In the genomic region with DNA sequence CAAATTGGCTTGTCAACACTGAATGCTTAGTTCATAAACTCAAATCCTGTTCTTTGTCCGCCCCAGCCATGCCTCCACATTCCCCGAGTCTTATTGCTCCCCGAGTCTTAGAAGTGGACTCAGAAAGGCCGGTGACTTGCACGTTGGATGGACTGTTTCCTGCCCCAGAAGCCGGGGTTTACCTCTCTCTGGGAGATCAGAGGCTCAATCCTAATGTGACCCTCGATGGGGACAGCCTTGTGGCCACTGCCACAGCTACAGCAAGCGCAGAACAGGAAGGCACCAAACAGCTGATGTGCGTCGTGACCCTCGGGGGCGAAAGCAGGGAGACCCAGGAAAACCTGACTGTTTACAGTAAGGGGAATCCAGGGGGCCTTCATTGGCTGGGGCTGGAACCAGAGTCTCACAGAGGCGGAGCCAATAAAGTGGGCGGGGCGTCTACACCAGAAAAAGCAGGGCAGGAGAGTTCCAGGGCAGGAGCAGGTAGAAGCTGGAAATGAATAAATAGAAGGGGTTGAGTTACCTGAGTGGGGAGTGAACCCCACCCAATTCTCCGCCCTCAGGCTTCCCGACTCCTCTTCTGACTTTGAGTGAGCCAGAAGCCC, we compare ENCODE assay signal across 11 mouse cellular contexts. TPM values are rescaled to one million over a fixed set of nuclear protein-coding genes. Genes with fewer than 3 reads are reported as not detected.
A peak's percentile ranks its signal among the peaks of the same experiment; 100 is the strongest.
DNase-seq lines count a peak whose midpoint lies in the region; ATAC-seq and TF ChIP-seq lines count a peak whose summit lies in the region.
"Had no signal": no experiment of that assay in that cellular context is flagged by ENCODE, and none has a peak within 500 bp of the region (broad histone marks: within the 10 kb centered on the region; RNA-seq: fewer than 3 reads in every experiment).

No protein-coding gene starts in this region.

- ATAC-seq in hindbrain, embryonic 15.5 days (ENCODE audit: low FRiP score, low read depth) = no peak
- ATAC-seq in neural tube, embryonic 11.5 days (ENCODE audit: insufficient read depth, low FRiP score, low TSS enrichment) = no peak
- ATAC-seq: activated CD4-positive, CD25-positive, alpha-beta regulatory T cell, adult 4 months had no signal

- peaks cover 82% of the 10 kb centered on the region for H3K4me1 ChIP-seq in hindbrain, embryonic 15.5 days (replicated peaks)
- H3K4me1 ChIP-seq in neural tube, embryonic 11.5 days (ENCODE audit: control insufficient read depth, insufficient read depth, low read length) = peaks cover 21% of the 10 kb centered on the region

- DNase-seq in layer of hippocampus, adult 2 months (ENCODE audit: low spot score in 2 of 2) = peak in 1 of 2 experiments; percentile 41
- no peak for DNase-seq in layer of hippocampus, adult 11-12 months (ENCODE audit: low spot score)
- peak; percentile 82 for DNase-seq in ZHBTc4 (ENCODE audit: low read depth, low spot score)
- peak; percentile 33 for DNase-seq in neural tube, embryonic 11.5 days (ENCODE audit: low spot score)
- DNase-seq in gastrocnemius, adult 2 months = no peak
- no peak for DNase-seq in cerebellum, adult 11 months
- DNase-seq: cerebellum, postnatal 14 days had no signal

- peaks cover 84% of the 10 kb centered on the region for H3K27me3 ChIP-seq in hindbrain, embryonic 15.5 days
- peaks cover 97% of the 10 kb centered on the region for H3K27me3 ChIP-seq in neural tube, embryonic 11.5 days (ENCODE audit: control insufficient read depth, insufficient read depth, low read length)

- intact Hi-C loops in gastrocnemius, adult 2 months (cut with DNase I) = loop anchor here (5.0 kb wide), 1 partner anchor 98 kb away; the partner anchor contains the start of gene Tyk2

- H3K4me2 ChIP-seq in hindbrain, embryonic 15.5 days = peak overlapping the region; percentile 87; the same call in 1 of the 2 replicates
- no peak overlapping the region for H3K4me2 ChIP-seq in neural tube, embryonic 11.5 days (ENCODE audit: low read depth)

- 5% methylated on average over 17 of the region's 17 CpGs for WGBS in hindbrain, embryonic 15.5 days
- WGBS in neural tube, embryonic 11.5 days = 4% methylated on average over 17 of the region's 17 CpGs

- no peaks in the 10 kb centered on the region for H3K36me3 ChIP-seq in hindbrain, embryonic 15.5 days
- H3K36me3 ChIP-seq in neural tube, embryonic 11.5 days (ENCODE audit: control insufficient read depth, insufficient read depth, low read length) = no peaks in the 10 kb centered on the region

- H3K9me3 ChIP-seq in hindbrain, embryonic 15.5 days = no peaks in the 10 kb centered on the region
- H3K9me3 ChIP-seq in neural tube, embryonic 11.5 days (ENCODE audit: control insufficient read depth, low read length) = no peaks in the 10 kb centered on the region

- peak overlapping the region; percentile 34 for H3K4me3 ChIP-seq in layer of hippocampus, adult 2 months
- H3K4me3 ChIP-seq in hindbrain, embryonic 15.5 days = peak overlapping the region; percentile 52
- no peak overlapping the region for H3K4me3 ChIP-seq in neural tube, embryonic 11.5 days (ENCODE audit: low read depth, low read length)
- no peak overlapping the region for H3K4me3 ChIP-seq in gastrocnemius, adult 2 months

- H3K9ac ChIP-seq in hindbrain, embryonic 15.5 days = no peak overlapping the region
- no peak overlapping the region for H3K9ac ChIP-seq in neural tube, embryonic 11.5 days (ENCODE audit: low read length)

- TF ChIP-seq CTCF in layer of hippocampus, adult 2 months (conservative IDR thresholded peaks at IDR 0.05) = no peak
- no peak for TF ChIP-seq CTCF in gastrocnemius, adult 2 months (IDR thresholded peaks at IDR 0.05)

- H3K27ac ChIP-seq in layer of hippocampus, adult 2 months = peak overlapping the region; percentile 87
- no peak overlapping the region for H3K27ac ChIP-seq in hindbrain, embryonic 15.5 days (replicated peaks)
- no peak overlapping the region for H3K27ac ChIP-seq in neural tube, embryonic 11.5 days (ENCODE audit: low read depth, low read length)
- no peak overlapping the region for H3K27ac ChIP-seq in gastrocnemius, adult 2 months
- H3K27ac ChIP-seq: macrophage had no signal

RNA-seq across cellular contexts. Expression of gene Icam5, which starts 2.7 kb away (rescaled TPM):
- total RNA-seq in layer of hippocampus, adult 2 months (2021) = 100 to 1,000 TPM; 363 to 382 TPM
- polyA plus RNA-seq in hindbrain, embryonic 15.5 days (2015; fragmentation: Nextera tagmentation; extraction: Ambion mirVana) = 1.7 and 2.6 TPM in 2 replicates
- 0.11 TPM in 1 of 2 replicates, not detected in the other for polyA plus RNA-seq in neural tube, embryonic 11.5 days (2014; fragmentation: Nextera tagmentation; extraction: Ambion mirVana)
- not detected for total RNA-seq in gastrocnemius, adult 2 months (2021)
- total RNA-seq: gastrocnemius, adult 18-20 months had no signal
- polyA plus RNA-seq: activated CD4-positive, CD25-positive, alpha-beta regulatory T cell, adult 4 months had no signal

RNA-seq across cellular contexts. Expression of gene Icam4, which starts 5.4 kb away (rescaled TPM):
- under 1 TPM; 0.83 to 0.84 TPM for total RNA-seq in layer of hippocampus, adult 2 months (2021)
- not detected in 2 replicates for polyA plus RNA-seq in hindbrain, embryonic 15.5 days (2015; fragmentation: Nextera tagmentation; extraction: Ambion mirVana)
- 4.2 and 5.8 TPM in 2 replicates for polyA plus RNA-seq in neural tube, embryonic 11.5 days (2014; fragmentation: Nextera tagmentation; extraction: Ambion mirVana)
- 1 to 10 TPM; 1.2 to 2.2 TPM for total RNA-seq in gastrocnemius, adult 2 months (2021)
- polyA plus RNA-seq: macrophage had no signal

RNA-seq across cellular contexts. Expression of gene Icam1, which starts 18.8 kb away (rescaled TPM):
- total RNA-seq in layer of hippocampus, adult 2 months (2021) = 1 to 10 TPM; 2.6 to 2.8 TPM
- polyA plus RNA-seq in hindbrain, embryonic 15.5 days (2015; fragmentation: Nextera tagmentation; extraction: Ambion mirVana) = 3.4 and 3.9 TPM in 2 replicates
- 5.6 TPM in 2 replicates for polyA plus RNA-seq in neural tube, embryonic 11.5 days (2014; fragmentation: Nextera tagmentation; extraction: Ambion mirVana)
- total RNA-seq in gastrocnemius, adult 2 months (2021) = 1 to 10 TPM; 1.7 to 1.9 TPM

RNA-seq across cellular contexts. Expression of gene Mrpl4, which starts 32.0 kb away (rescaled TPM):
- 10 to 100 TPM; 63.8 to 64.6 TPM for total RNA-seq in layer of hippocampus, adult 2 months (2021)
- polyA plus RNA-seq in hindbrain, embryonic 15.5 days (2015; fragmentation: Nextera tagmentation; extraction: Ambion mirVana) = 109 and 114 TPM in 2 replicates
- polyA plus RNA-seq in neural tube, embryonic 11.5 days (2014; fragmentation: Nextera tagmentation; extraction: Ambion mirVana) = 131 and 135 TPM in 2 replicates
- 10 to 100 TPM; 51.8 to 70.0 TPM for total RNA-seq in gastrocnemius, adult 2 months (2021)

RNA-seq across cellular contexts. Expression of gene Zglp1, which starts 32.3 kb away (rescaled TPM):
- under 1 TPM in 1 of 2 experiments, not detected in 1; 0.71 TPM for total RNA-seq in layer of hippocampus, adult 2 months (2021)
- polyA plus RNA-seq in hindbrain, embryonic 15.5 days (2015; fragmentation: Nextera tagmentation; extraction: Ambion mirVana) = 0.58 and 3.0 TPM in 2 replicates
- 1.2 and 1.9 TPM in 2 replicates for polyA plus RNA-seq in neural tube, embryonic 11.5 days (2014; fragmentation: Nextera tagmentation; extraction: Ambion mirVana)
- not detected for total RNA-seq in gastrocnemius, adult 2 months (2021)
- total RNA-seq: gastrocnemius, adult 18-20 months had no signal
- polyA plus RNA-seq: macrophage had no signal

Comparison
In these comparisons a context has a peak if more than half of its experiments do, and no peak if none do; other contexts are left out.
1. DNase-seq: peak in ZHBTc4 (single experiment) and neural tube, embryonic 11.5 days (single experiment); none in layer of hippocampus, adult 11-12 months (single experiment), gastrocnemius, adult 2 months (single experiment) and cerebellum, adult 11 months (single experiment).
2. H3K4me3 ChIP-seq: peak in layer of hippocampus, adult 2 months (single experiment) and hindbrain, embryonic 15.5 days (single experiment); none in neural tube, embryonic 11.5 days (single experiment) and gastrocnemius, adult 2 months (single experiment).
3. RNA of gene Icam5, which starts 2.7 kb away (total RNA-seq): 363 to 382 TPM in layer of hippocampus, adult 2 months; not detected in gastrocnemius, adult 2 months; every median in the first group is over 100 times any median in the second.